Mouse (Mus musculus) heart, embryonic 12.5 days (tissue): ENCODE data around the gene Prkaa2. TPM values are rescaled to one million over a fixed set of nuclear protein-coding genes. Genes with fewer than 3 reads are reported as not detected.

ENCODE experiments used
- ATAC-seq: fragments of 200-750 bp; cut with Nextera tagmentation; 2 replicates; pipeline ENCODE4 v1.8.0; 2017; ENCODE audit warnings: moderate TSS enrichment, moderate library complexity; ENCODE audit not compliant: insufficient number of reproducible peaks, low FRiP score
- H3K27ac ChIP-seq: fragments of 300-500 bp; sonication (generic); 2 replicates; pipeline ENCODE4 v1.5.1; 2016; ENCODE audit warnings: mild to moderate bottlenecking, moderate library complexity; ENCODE audit not compliant: poor library complexity, severe bottlenecking
- H3K27me3 ChIP-seq: fragments of 300-500 bp; sonication (generic); replicated peaks from 2 replicates; pipeline ENCODE4 v1.6.1; 2016; ENCODE audit warnings: mild to moderate bottlenecking, moderate library complexity
- H3K36me3 ChIP-seq: fragments of 300-500 bp; sonication (generic); 2 replicates; pipeline ENCODE4 v1.6.1; 2016; ENCODE audit warnings: mild to moderate bottlenecking, moderate library complexity
- H3K4me1 ChIP-seq: fragments of 300-500 bp; sonication (generic); replicated peaks from 2 replicates; pipeline ENCODE4 v1.6.1; 2016; ENCODE audit warnings: mild to moderate bottlenecking
- H3K4me2 ChIP-seq: fragments of 300-500 bp; sonication (generic); 2 replicates; pipeline ENCODE4 v1.6.1; 2016; ENCODE audit warnings: mild to moderate bottlenecking, moderate library complexity
- H3K4me3 ChIP-seq: fragments of 300-500 bp; sonication (generic); 2 replicates; pipeline ENCODE4 v1.5.1; 2016; ENCODE audit warnings: mild to moderate bottlenecking
- H3K9ac ChIP-seq: fragments of 300-500 bp; sonication (generic); 2 replicates; pipeline ENCODE4 v1.6.1; 2016; ENCODE audit warnings: mild to moderate bottlenecking, moderate library complexity
- H3K9me3 ChIP-seq: fragments of 300-500 bp; sonication (generic); replicated peaks from 2 replicates; pipeline ENCODE4 v1.6.1; 2016; ENCODE audit warnings: mild to moderate bottlenecking, moderate library complexity
- WGBS: fragments of 180-500 bp; shearing (Covaris S2); methylation state at CpG from one replicate; pipeline ENCODE4 v1.1.7; 2016; 5-methylcytosine and 5-hydroxymethylcytosine counted together
- polyA plus RNA-seq: library from polyadenylated mRNA; unstranded; fragments of >200 nt; fragmentation: Nextera tagmentation; extraction: Ambion mirVana; gene quantifications from 2 replicates; pipeline ENCODE4 v1.2.1, GENCODE M21; 2016

Gene Prkaa2
- 48.2 and 53.1 TPM in 2 replicates for polyA plus RNA-seq

- H3K9ac ChIP-seq: peak within 1 kb of the TSS; percentile 97
- H3K4me2 ChIP-seq: peak within 1 kb of the TSS; percentile 74
- H3K27me3 ChIP-seq: 0 out of 2 replicates have a peak, but pooled peaks cover 3% of the 10 kb centered on the region
- H3K4me1 ChIP-seq: peaks cover 28% of the 10 kb centered on the region
- no peaks in the 10 kb centered on the region for H3K9me3 ChIP-seq
- under 1% methylated on average over 79 of the region's 80 CpGs for WGBS
- H3K36me3 ChIP-seq: no peaks in the 10 kb centered on the region
- peak within 1 kb of the TSS; percentile 94 for H3K27ac ChIP-seq
- peak; percentile 80 for ATAC-seq
- peak within 1 kb of the TSS; percentile 90 for H3K4me3 ChIP-seq
Observed at GRCm38 (mm10) chr4:105109199-105109989, at the start of gene Prkaa2. Prkaa2 (minus strand) TSS chr4:105109890.

GRCm38 (mm10) chr4:105159531-105159870 is 49.8 kb upstream of the Prkaa2 start:
- Histone ChIP-seq H3K4me3 (peak overlapping the region; percentile 75), H3K36me3 (peaks cover 5% of the 10 kb centered on the region; the same call in 1 of the 2 replicates), H3K4me1 (peaks cover 10% of the 10 kb centered on the region; the same call in 1 of the 2 replicates), H3K27ac (no peak overlapping the region), H3K9me3 (no peaks in the 10 kb centered on the region), H3K27me3 (peaks cover 10% of the 10 kb centered on the region; the same call in 1 of the 2 replicates), H3K4me2 (peak overlapping the region; percentile 68), H3K9ac (peak overlapping the region; percentile 52; the same call in 1 of the 2 replicates)
- WGBS: 24% methylated on average over 6 of the region's 6 CpGs
- no peak for ATAC-seq

- 2% methylated on average over 18 of the region's 18 CpGs for WGBS
- H3K9ac ChIP-seq: peak overlapping the region; percentile 82
- H3K27me3 ChIP-seq: peaks cover 10% of the 10 kb centered on the region; the same call in 1 of the 2 replicates
- H3K36me3 ChIP-seq: peaks cover 5% of the 10 kb centered on the region; the same call in 1 of the 2 replicates
- peak overlapping the region; percentile 68 for H3K4me2 ChIP-seq
- peaks cover 10% of the 10 kb centered on the region; the same call in 1 of the 2 replicates for H3K4me1 ChIP-seq
- ATAC-seq: no peak
- H3K27ac ChIP-seq: peak overlapping the region; percentile 85; the same call in 1 of the 2 replicates
- H3K9me3 ChIP-seq: no peaks in the 10 kb centered on the region
- peak overlapping the region; percentile 75 for H3K4me3 ChIP-seq
Observed at GRCm38 (mm10) chr4:105158651-105159530, 49.2 kb upstream of the Prkaa2 start.

GRCm38 (mm10) chr4:105158169-105158555 is 48.5 kb upstream of the Prkaa2 start:
- WGBS: under 1% methylated on average over 26 of the region's 26 CpGs
- peak; percentile 68 for ATAC-seq
- Histone ChIP-seq H3K4me1 (peaks cover 10% of the 10 kb centered on the region; the same call in 1 of the 2 replicates), H3K9ac (peak overlapping the region; percentile 82), H3K4me2 (peak overlapping the region; percentile 68), H3K27me3 (peaks cover 10% of the 10 kb centered on the region; the same call in 1 of the 2 replicates), H3K4me3 (peak overlapping the region; percentile 75), H3K36me3 (peaks cover 5% of the 10 kb centered on the region; the same call in 1 of the 2 replicates), H3K9me3 (no peaks in the 10 kb centered on the region), H3K27ac (peak overlapping the region; percentile 85)

- ATAC-seq: peak; percentile 87
- Histone ChIP-seq H3K4me2 (peak within 1 kb of the TSS; percentile 68), H3K9ac (peak within 1 kb of the TSS; percentile 82), H3K27ac (peak within 1 kb of the TSS; percentile 85), H3K4me3 (peak within 1 kb of the TSS; percentile 75), H3K36me3 (peaks cover 5% of the 10 kb centered on the region; the same call in 1 of the 2 replicates), H3K4me1 (peaks cover 10% of the 10 kb centered on the region; the same call in 1 of the 2 replicates), H3K27me3 (peaks cover 10% of the 10 kb centered on the region; the same call in 1 of the 2 replicates), H3K9me3 (no peaks in the 10 kb centered on the region)
- WGBS: under 1% methylated on average over 77 of the region's 77 CpGs
Observed at GRCm38 (mm10) chr4:105157276-105158168, 47.8 kb upstream of the Prkaa2 start, which contains the start of gene Plpp3. Plpp3 (plus strand) TSS chr4:105157347.

- peak overlapping the region; percentile 85; the same call in 1 of the 2 replicates for H3K27ac ChIP-seq
- H3K36me3 ChIP-seq: peaks cover 5% of the 10 kb centered on the region; the same call in 1 of the 2 replicates
- H3K4me1 ChIP-seq: peaks cover 10% of the 10 kb centered on the region; the same call in 1 of the 2 replicates
- H3K9ac ChIP-seq: no peak overlapping the region; the same call in 1 of the 2 replicates
- peak overlapping the region; percentile 68 for H3K4me2 ChIP-seq
- peak overlapping the region; percentile 75 for H3K4me3 ChIP-seq
- peaks cover 10% of the 10 kb centered on the region; the same call in 1 of the 2 replicates for H3K27me3 ChIP-seq
- ATAC-seq: no peak
- 1% methylated on average over 4 of the region's 4 CpGs for WGBS
- H3K9me3 ChIP-seq: no peaks in the 10 kb centered on the region
Observed at GRCm38 (mm10) chr4:105156955-105157275, 47.2 kb upstream of the Prkaa2 start.

- peak overlapping the region; percentile 32; the same call in 1 of the 2 replicates for H3K4me2 ChIP-seq
- WGBS: 72% methylated on average over 7 of the region's 7 CpGs
- H3K4me3 ChIP-seq: no peak overlapping the region
- H3K4me1 ChIP-seq: peaks cover 10% of the 10 kb centered on the region; the same call in 1 of the 2 replicates
- peaks cover 10% of the 10 kb centered on the region; the same call in 1 of the 2 replicates for H3K27me3 ChIP-seq
- H3K27ac ChIP-seq: no peak overlapping the region
- no peaks in the 10 kb centered on the region for H3K36me3 ChIP-seq
- no peak for ATAC-seq
- H3K9ac ChIP-seq: no peak overlapping the region
- no peaks in the 10 kb centered on the region for H3K9me3 ChIP-seq
Observed at GRCm38 (mm10) chr4:105156281-105156680, 46.6 kb upstream of the Prkaa2 start.

- ATAC-seq: no peak
- Histone ChIP-seq H3K36me3 (no peaks in the 10 kb centered on the region), H3K9me3 (no peaks in the 10 kb centered on the region), H3K27ac (no peak overlapping the region), H3K4me2 (no peak overlapping the region), H3K4me3 (no peak overlapping the region), H3K4me1 (no peaks in the 10 kb centered on the region), H3K27me3 (peaks cover 9% of the 10 kb centered on the region; the same call in 1 of the 2 replicates), H3K9ac (no peak overlapping the region)
- WGBS: 73% methylated on average over 3 of the region's 3 CpGs
Observed at GRCm38 (mm10) chr4:105153227-105153626, 43.5 kb upstream of the Prkaa2 start.

- no peak overlapping the region for H3K4me2 ChIP-seq
- no peak overlapping the region for H3K4me3 ChIP-seq
- H3K4me1 ChIP-seq: no peaks in the 10 kb centered on the region
- no peak for ATAC-seq
- H3K27ac ChIP-seq: no peak overlapping the region
- no peak overlapping the region for H3K9ac ChIP-seq
- no peaks in the 10 kb centered on the region for H3K9me3 ChIP-seq
- H3K27me3 ChIP-seq: peaks cover 9% of the 10 kb centered on the region; the same call in 1 of the 2 replicates
- H3K36me3 ChIP-seq: no peaks in the 10 kb centered on the region
- 42% methylated on average over 14 of the region's 14 CpGs for WGBS
Observed at GRCm38 (mm10) chr4:105151911-105152690, 42.4 kb upstream of the Prkaa2 start.
